In genomic region chr12:83471760-83472159, GRCm38 (mm10) we compare ENCODE assay signal across 22 mouse cellular contexts. TPM values are rescaled to one million over a fixed set of nuclear protein-coding genes. Genes with fewer than 3 reads are reported as not detected.
DNase-seq lines count a peak whose midpoint lies in the region; ATAC-seq and TF ChIP-seq lines count a peak whose summit lies in the region.
"Had no signal": no experiment of that assay in that cellular context is flagged by ENCODE, and none has a peak within 500 bp of the region (broad histone marks: within the 10 kb centered on the region; RNA-seq: fewer than 3 reads in every experiment).

No protein-coding gene starts in this region.

- peaks cover 73% of the 10 kb centered on the region for H3K4me1 ChIP-seq in heart, embryonic 12.5 days (replicated peaks)
- peaks cover 27% of the 10 kb centered on the region for H3K4me1 ChIP-seq in heart, embryonic 16.5 days (ENCODE audit: control insufficient read depth, insufficient read depth, low read length)
- H3K4me1 ChIP-seq in limb, embryonic 14.5 days (ENCODE audit: control insufficient read depth, insufficient read depth, low read length) = no peaks in the 10 kb centered on the region
- no peaks in the 10 kb centered on the region for H3K4me1 ChIP-seq in lung, adult 2 months (ENCODE audit: control insufficient read depth, insufficient read depth, low read length)
- H3K4me1 ChIP-seq: embryonic facial prominence, embryonic 15.5 days had no signal

- no peak for TF ChIP-seq CTCF in lung, adult 2 months (IDR thresholded peaks at IDR 0.05; ENCODE audit: insufficient read depth, low read length)

- H3K27ac ChIP-seq in heart, embryonic 12.5 days (ENCODE audit: poor library complexity, severe bottlenecking) = no peak overlapping the region
- H3K27ac ChIP-seq in heart, embryonic 16.5 days (ENCODE audit: low read length) = no peak overlapping the region
- H3K27ac ChIP-seq in limb, embryonic 14.5 days (replicated peaks; ENCODE audit: low read depth, low read length) = no peak overlapping the region
- H3K27ac ChIP-seq: embryonic facial prominence, embryonic 12.5 days; embryonic facial prominence, embryonic 15.5 days; hindbrain, embryonic 12.5 days; hindbrain, embryonic 15.5 days had no signal

- no peak overlapping the region for H3K9ac ChIP-seq in heart, embryonic 12.5 days
- no peak overlapping the region for H3K9ac ChIP-seq in heart, embryonic 16.5 days (ENCODE audit: low read length)
- no peak overlapping the region for H3K9ac ChIP-seq in limb, embryonic 14.5 days (ENCODE audit: low read depth, low read length, severe bottlenecking)
- H3K9ac ChIP-seq: embryonic facial prominence, embryonic 12.5 days; embryonic facial prominence, embryonic 15.5 days; forebrain, postnatal 0 days; hindbrain, embryonic 12.5 days; hindbrain, embryonic 15.5 days had no signal

- no peaks in the 10 kb centered on the region for H3K9me3 ChIP-seq in heart, embryonic 12.5 days (replicated peaks)
- no peaks in the 10 kb centered on the region for H3K9me3 ChIP-seq in heart, embryonic 16.5 days (replicated peaks; ENCODE audit: control insufficient read depth, low read length)
- no peaks in the 10 kb centered on the region for H3K9me3 ChIP-seq in limb, embryonic 14.5 days (ENCODE audit: control insufficient read depth, low read length)
- H3K9me3 ChIP-seq: embryonic facial prominence, embryonic 12.5 days; embryonic facial prominence, embryonic 15.5 days; hindbrain, embryonic 12.5 days; hindbrain, embryonic 15.5 days had no signal

- no peak for TF ChIP-seq POLR2A in limb, embryonic 14.5 days (IDR thresholded peaks at IDR 0.05; ENCODE audit: borderline replicate concordance, extremely low read depth, insufficient read depth, insufficient read length)
- TF ChIP-seq POLR2A in lung, adult 2 months (IDR thresholded peaks at IDR 0.05; ENCODE audit: borderline replicate concordance, extremely low read depth, low read depth, low read length) = no peak

- no peak for DNase-seq in heart, postnatal 14 days
- DNase-seq in heart, adult 18-20 months = no peak
- DNase-seq in limb, embryonic 14.5 days (ENCODE audit: low spot score) = no peak
- DNase-seq in lung, adult 2 months = no peak
- DNase-seq: adrenal gland, adult 2 months; adrenal gland, postnatal 14 days; cerebellum, adult 11 months; cerebellum, adult 2 months; cerebellum, adult 9-11 months; cerebellum, postnatal 25 days; forebrain, postnatal 0 days; gastrocnemius, adult 2 months; gastrocnemius, postnatal 14 days had no signal

- H3K27me3 ChIP-seq in heart, embryonic 12.5 days (replicated peaks) = no peaks in the 10 kb centered on the region
- H3K27me3 ChIP-seq in heart, embryonic 16.5 days (ENCODE audit: control insufficient read depth, insufficient read depth, low read length) = no peaks in the 10 kb centered on the region
- no peaks in the 10 kb centered on the region for H3K27me3 ChIP-seq in limb, embryonic 14.5 days (ENCODE audit: control insufficient read depth, insufficient read depth, low read length)
- H3K27me3 ChIP-seq: embryonic facial prominence, embryonic 15.5 days; hindbrain, embryonic 12.5 days had no signal

- no peak overlapping the region for H3K4me3 ChIP-seq in heart, embryonic 12.5 days
- H3K4me3 ChIP-seq in heart, embryonic 16.5 days (ENCODE audit: low read length) = no peak overlapping the region
- no peak overlapping the region for H3K4me3 ChIP-seq in limb, embryonic 14.5 days (replicated peaks; ENCODE audit: low read length)
- H3K4me3 ChIP-seq in lung, adult 2 months (replicated peaks; ENCODE audit: extremely low read depth, low read depth, low read length) = no peak overlapping the region
- H3K4me3 ChIP-seq: embryonic facial prominence, embryonic 12.5 days; embryonic facial prominence, embryonic 15.5 days; gastrocnemius, adult 2 months; hindbrain, embryonic 12.5 days; hindbrain, embryonic 15.5 days had no signal

- peak; percentile 45; the same call in 1 of the 2 replicates for ATAC-seq in heart, embryonic 12.5 days (ENCODE audit: insufficient number of reproducible peaks, low FRiP score)
- peak; percentile 58; the same call in 1 of the 2 replicates for ATAC-seq in heart, embryonic 16.5 days (replicated peaks; ENCODE audit: extremely low read depth, insufficient read depth, low FRiP score)
- ATAC-seq in limb, embryonic 14.5 days (ENCODE audit: low FRiP score, low read depth) = peak; percentile 30; the same call in 1 of the 2 replicates
- ATAC-seq: CD4-positive, CD25-positive, alpha-beta regulatory T cell, adult 4 months; forebrain, embryonic 14.5 days; forebrain, postnatal 0 days; intestine, postnatal 0 days had no signal

- H3K36me3 ChIP-seq in heart, embryonic 12.5 days = no peaks in the 10 kb centered on the region
- H3K36me3 ChIP-seq in heart, embryonic 16.5 days (ENCODE audit: control insufficient read depth, insufficient read depth) = no peaks in the 10 kb centered on the region
- H3K36me3 ChIP-seq in limb, embryonic 14.5 days (ENCODE audit: control insufficient read depth, insufficient read depth, low read length) = no peaks in the 10 kb centered on the region
- H3K36me3 ChIP-seq: embryonic facial prominence, embryonic 12.5 days; embryonic facial prominence, embryonic 15.5 days; hindbrain, embryonic 12.5 days; hindbrain, embryonic 15.5 days had no signal

- H3K4me2 ChIP-seq in heart, embryonic 12.5 days = no peak overlapping the region
- H3K4me2 ChIP-seq in heart, embryonic 16.5 days (ENCODE audit: low read depth, low read length) = no peak overlapping the region
- H3K4me2 ChIP-seq in limb, embryonic 14.5 days (replicated peaks; ENCODE audit: low read depth, low read length, severe bottlenecking) = no peak overlapping the region
- H3K4me2 ChIP-seq: embryonic facial prominence, embryonic 12.5 days; embryonic facial prominence, embryonic 15.5 days; hindbrain, embryonic 12.5 days; hindbrain, embryonic 15.5 days had no signal

- whole genome bisulfite sequencing in heart, embryonic 12.5 days = 43% methylated on average over 7 of the region's 7 CpGs
- WGBS in heart, embryonic 16.5 days = 26% methylated on average over 7 of the region's 7 CpGs
- 78% methylated on average over 7 of the region's 7 CpGs for WGBS in limb, embryonic 14.5 days
- 55% methylated on average over 7 of the region's 7 CpGs for WGBS in lung, adult 2 months

- intact Hi-C loops in heart, postnatal 14 days (cut with DNase I) = no loop called here

RNA-seq across cellular contexts. Expression of gene Dpf3, which starts 15.8 kb away (rescaled TPM):
- polyA plus RNA-seq in heart, embryonic 12.5 days (2016; fragmentation: Nextera tagmentation; extraction: Ambion mirVana) = 27.1 and 31.2 TPM in 2 replicates
- 10 to 100 TPM; 20.7 to 26.0 TPM for total RNA-seq in heart, postnatal 14 days (2021)
- polyA plus RNA-seq in heart, embryonic 16.5 days (2015; fragmentation: Nextera tagmentation; extraction: Ambion mirVana) = 19.2 and 21.8 TPM in 2 replicates
- total RNA-seq in heart, adult 18-20 months (2021) = 10 to 100 TPM; 16.2 to 20.3 TPM
- polyA plus RNA-seq in limb, embryonic 14.5 days (2012; rRNA removed) = 1.8 and 3.0 TPM in 2 replicates
- polyA plus RNA-seq in limb, embryonic 14.5 days (2014; fragmentation: Nextera tagmentation; extraction: Ambion mirVana) = 4.0 and 4.9 TPM in 2 replicates
- polyA plus RNA-seq in lung, adult 2 months (2012; rRNA removed) = 0.69 and 1.2 TPM in 2 replicates

RNA-seq across cellular contexts. Expression of gene Dcaf4, which starts 48.5 kb away (rescaled TPM):
- polyA plus RNA-seq in heart, embryonic 12.5 days (2016; fragmentation: Nextera tagmentation; extraction: Ambion mirVana) = 22.7 and 23.8 TPM in 2 replicates
- 10 to 100 TPM; 15.7 to 18.3 TPM for total RNA-seq in heart, postnatal 14 days (2021)
- 26.9 and 27.4 TPM in 2 replicates for polyA plus RNA-seq in heart, embryonic 16.5 days (2015; fragmentation: Nextera tagmentation; extraction: Ambion mirVana)
- total RNA-seq in heart, adult 18-20 months (2021) = 10 to 100 TPM; 12.6 to 12.7 TPM
- polyA plus RNA-seq in limb, embryonic 14.5 days (2012; rRNA removed) = 49.5 and 53.6 TPM in 2 replicates
- polyA plus RNA-seq in limb, embryonic 14.5 days (2014; fragmentation: Nextera tagmentation; extraction: Ambion mirVana) = 40.1 and 43.3 TPM in 2 replicates
- polyA plus RNA-seq in lung, adult 2 months (2012; rRNA removed) = 10.1 and 19.5 TPM in 2 replicates
